20 mouse cellular contexts compared by ENCODE assay signal in the genomic region with DNA sequence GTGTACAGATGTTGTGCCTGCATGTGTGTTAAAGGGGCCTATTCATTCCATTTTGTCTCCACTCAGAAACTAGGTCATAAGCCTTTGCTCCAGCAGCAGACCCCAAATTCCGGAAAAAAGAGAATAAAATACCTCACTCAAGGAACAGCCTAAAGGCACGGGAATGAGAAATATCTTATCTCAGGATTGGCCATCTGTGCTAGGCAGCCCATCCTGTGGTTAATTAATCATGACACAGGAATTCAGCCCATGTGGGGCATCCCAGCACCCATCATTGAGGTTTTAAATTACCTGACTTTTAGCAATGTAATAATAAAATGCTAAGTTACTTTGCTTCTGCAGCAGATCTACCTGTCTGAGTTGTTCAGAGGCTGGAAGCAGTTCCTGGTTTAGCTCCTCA. TPM values are rescaled to one million over a fixed set of nuclear protein-coding genes. Genes with fewer than 3 reads are reported as not detected.
"Had no signal": no experiment of that assay in that cellular context is flagged by ENCODE, and none has a peak within 500 bp of the region (broad histone marks: within the 10 kb centered on the region; RNA-seq: fewer than 3 reads in every experiment).

No protein-coding gene starts in this region.

- H3K9ac ChIP-seq: lung, embryonic 14.5 days; midbrain, embryonic 13.5 days; midbrain, embryonic 15.5 days; neural tube, embryonic 13.5 days; neural tube, embryonic 15.5 days; stomach, embryonic 15.5 days had no signal

- DNase-seq: lung, adult 18-20 months; lung, embryonic 14.5 days; lung, postnatal 10 days; lung, postnatal 4 days; retina, postnatal 1 day; right cerebral cortex, adult 18-20 months; right cerebral cortex, postnatal 25 days; right cerebral cortex, postnatal 4 days; thymus, adult 2 months; thymus, postnatal 25 days; thymus, postnatal 4 days had no signal

- H3K4me2 ChIP-seq: lung, embryonic 14.5 days; midbrain, embryonic 11.5 days; midbrain, embryonic 13.5 days; midbrain, embryonic 15.5 days; neural tube, embryonic 13.5 days; neural tube, embryonic 15.5 days; stomach, embryonic 15.5 days had no signal

- H3K27ac ChIP-seq: midbrain, embryonic 13.5 days; midbrain, embryonic 15.5 days; neural tube, embryonic 13.5 days; neural tube, embryonic 15.5 days; stomach, embryonic 15.5 days; stomach, postnatal 0 days had no signal

- H3K9me3 ChIP-seq: midbrain, embryonic 15.5 days; neural tube, embryonic 13.5 days; neural tube, embryonic 15.5 days; stomach, embryonic 15.5 days had no signal

- H3K4me3 ChIP-seq: midbrain, embryonic 13.5 days; midbrain, embryonic 15.5 days; neural tube, embryonic 13.5 days; neural tube, embryonic 15.5 days; stomach, embryonic 15.5 days had no signal

- H3K27me3 ChIP-seq: midbrain, embryonic 13.5 days; midbrain, embryonic 15.5 days; neural tube, embryonic 13.5 days; neural tube, embryonic 15.5 days; stomach, embryonic 15.5 days had no signal

- H3K4me1 ChIP-seq: midbrain, embryonic 13.5 days; midbrain, embryonic 15.5 days; neural tube, embryonic 13.5 days; neural tube, embryonic 15.5 days; stomach, embryonic 15.5 days had no signal

- ATAC-seq: midbrain, embryonic 13.5 days; midbrain, embryonic 15.5 days had no signal

RNA-seq across cellular contexts. Expression of gene Rem2, which starts 25.5 kb away (rescaled TPM):
- total RNA-seq: megakaryocyte, adult 5-6 weeks; monocyte, adult 5-6 weeks had no signal
